Mouse (Mus musculus): Measurements from ENCODE around the gene Krt12.
A peak's percentile ranks its signal among the peaks of the same experiment; 100 is the strongest.

Krt12 gene

DNA sequence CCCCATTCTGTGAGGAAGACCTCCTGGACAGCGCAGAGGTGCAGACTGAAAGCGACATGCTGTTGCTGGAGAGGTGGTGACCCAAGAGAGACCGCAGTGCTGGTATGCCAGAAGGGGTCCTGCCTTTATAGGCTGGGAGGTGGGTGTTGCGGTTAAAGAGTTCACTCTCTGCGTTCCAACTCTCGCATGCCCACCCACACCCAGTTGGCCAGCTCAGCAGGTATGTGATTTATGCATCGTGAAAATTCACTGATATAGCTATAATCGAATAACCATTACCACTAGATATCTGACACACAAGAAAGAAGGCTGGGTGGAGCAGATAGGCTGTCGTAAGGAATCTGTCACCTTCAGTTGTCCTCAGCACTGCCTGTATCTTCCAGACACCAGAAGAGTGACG, at the start of gene Krt12:
Krt12 (minus strand) TSS at position 101 of the 400 bp plus-strand sequence.
- no peak for DNase-seq (ENCODE audit: low spot score)

DNA sequence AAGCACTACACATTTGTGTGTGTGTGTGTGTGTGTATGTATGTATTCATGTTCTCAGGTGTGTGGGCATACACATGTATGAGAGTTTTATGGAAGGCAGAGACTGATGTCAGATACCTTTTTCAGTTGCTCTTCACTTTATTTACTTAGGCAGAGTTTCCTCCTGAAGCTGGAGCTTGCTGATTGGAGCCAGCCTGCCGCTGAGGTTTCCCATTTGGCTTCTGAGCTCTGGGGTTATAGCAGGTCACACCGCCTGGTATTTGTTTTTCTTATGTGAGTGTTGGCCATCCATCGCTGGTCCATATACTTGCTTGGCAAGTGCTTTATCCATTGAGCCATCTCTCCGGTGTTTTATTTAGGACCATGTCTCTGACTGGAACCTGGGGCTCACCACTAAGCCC, 47.2 kb upstream of the Krt12 start:
- no peak for DNase-seq (ENCODE audit: low spot score)

DNA sequence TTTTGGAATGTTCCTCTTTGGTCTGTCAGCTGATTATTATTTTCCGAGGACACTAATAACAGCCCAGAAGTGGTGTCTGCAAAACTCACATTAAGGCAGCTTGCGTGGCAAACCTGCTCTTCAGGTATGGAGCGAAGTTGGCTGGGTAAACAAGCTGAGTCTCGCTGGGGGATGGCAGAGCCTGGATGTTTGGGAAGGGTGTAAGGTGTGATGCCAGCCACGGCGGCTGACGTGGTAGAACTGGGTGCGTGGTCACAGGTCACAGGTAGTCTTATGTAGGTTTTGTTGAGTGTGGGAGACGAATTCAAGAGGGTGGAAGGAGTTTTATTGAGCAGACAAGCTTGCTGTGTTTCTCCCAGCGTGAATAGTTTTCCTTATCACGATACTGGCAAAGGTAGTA, 46.5 kb upstream of the Krt12 start:
- DNase-seq (ENCODE audit: low spot score) = no peak

DNA sequence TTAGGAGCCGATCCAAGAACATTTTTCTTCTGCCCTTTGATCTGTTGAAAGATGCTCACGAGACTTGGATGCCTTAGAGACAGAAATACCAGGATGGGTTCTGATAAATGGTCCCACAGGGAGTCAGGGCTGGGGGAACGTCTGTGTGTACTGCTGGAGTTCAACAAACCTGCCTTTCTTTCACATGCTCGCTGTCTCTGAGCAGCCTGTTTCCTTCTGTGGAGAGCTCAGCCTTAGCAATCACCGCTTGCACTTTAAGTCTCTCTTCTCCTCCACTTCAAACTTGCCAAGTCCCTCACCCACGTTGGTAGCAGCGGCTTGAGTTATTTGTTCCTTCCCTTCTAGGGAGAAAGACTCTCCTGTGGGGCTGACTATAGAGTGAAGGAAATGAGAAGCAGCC, 44.3 kb upstream of the Krt12 start:
- DNase-seq (ENCODE audit: low spot score) = no peak

DNA sequence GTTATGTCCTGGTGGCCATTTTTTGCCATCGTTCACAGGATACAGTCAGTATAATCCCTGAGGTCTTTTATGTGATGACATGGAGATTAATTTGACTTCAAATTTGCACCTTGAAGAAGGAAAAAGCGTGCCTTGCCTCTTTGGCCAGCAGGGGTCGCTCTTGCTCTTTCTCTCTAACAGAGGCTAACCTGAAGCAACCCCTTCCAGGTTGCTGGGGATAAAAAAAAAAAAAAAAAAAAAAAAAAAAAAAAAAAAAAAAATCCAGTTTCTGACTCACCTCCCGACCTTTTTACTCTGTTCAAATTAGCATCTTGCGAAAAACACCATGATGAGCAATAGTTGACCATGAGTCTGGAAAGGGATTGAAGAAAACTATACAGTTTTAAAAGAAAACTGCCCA, 42.8 kb upstream of the Krt12 start:
- peak; percentile 89 for DNase-seq (ENCODE audit: low spot score)

DNA sequence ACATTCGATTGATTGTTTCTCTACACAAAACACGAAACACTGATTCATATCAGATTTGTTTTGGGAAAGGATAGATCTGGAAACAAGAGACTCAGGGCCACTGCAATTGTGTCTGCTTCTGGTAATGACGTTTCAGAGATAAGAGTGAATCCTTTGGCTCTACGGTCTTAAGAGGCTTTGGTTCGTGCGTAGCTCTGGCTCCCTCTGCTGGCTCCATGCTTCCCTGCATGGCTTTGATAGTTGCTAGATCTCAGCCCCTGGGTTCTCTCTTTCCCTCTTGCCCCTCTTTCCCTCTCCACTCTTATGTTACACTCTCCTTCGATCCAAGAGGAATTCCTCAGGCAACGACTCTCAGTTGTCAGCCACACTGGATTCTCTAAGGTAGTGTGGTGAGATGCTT, 41.1 kb upstream of the Krt12 start:
- DNase-seq (ENCODE audit: low spot score) = peak; percentile 60

DNA sequence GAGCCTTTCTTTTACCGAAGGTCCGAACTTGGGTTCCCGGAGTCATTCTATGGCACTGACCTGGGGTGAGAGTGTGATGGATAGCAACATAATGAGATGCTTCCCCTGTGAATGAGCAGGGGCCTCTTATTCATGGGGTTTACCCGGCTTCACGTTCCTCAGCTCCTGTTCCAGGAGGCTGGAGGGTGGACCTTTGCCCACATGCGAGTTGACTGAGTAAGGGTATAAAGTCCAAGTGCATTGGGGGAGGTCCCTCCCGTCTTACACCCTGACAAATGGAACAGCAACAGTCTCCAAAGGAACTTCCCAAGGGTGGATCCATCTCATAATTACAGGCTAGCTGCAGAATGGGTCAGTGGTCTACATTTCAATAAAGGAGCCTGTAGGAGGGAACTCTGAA, 39.7 kb upstream of the Krt12 start:
- no peak for DNase-seq (ENCODE audit: low spot score)

DNA sequence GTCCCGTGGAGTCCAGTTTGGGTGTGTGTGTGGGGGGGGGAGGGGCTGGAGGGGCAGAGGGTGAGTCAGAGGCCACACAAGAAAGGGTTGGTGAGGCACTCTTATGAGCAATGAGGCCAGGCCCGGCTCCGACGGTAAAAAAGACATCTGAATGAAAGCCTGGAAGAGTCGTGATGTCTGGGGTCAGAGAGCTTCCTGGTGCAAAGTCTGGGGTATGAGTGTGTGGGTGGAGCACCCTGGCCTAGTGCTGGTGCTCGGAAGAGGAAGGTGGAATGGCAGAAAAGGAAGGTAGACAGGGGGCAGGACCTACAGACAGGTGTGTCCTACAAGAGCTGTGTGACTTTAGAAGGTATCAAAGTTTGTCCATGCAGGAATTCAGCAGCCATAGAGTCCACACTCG, 36.8 kb upstream of the Krt12 start:
- no peak for DNase-seq (ENCODE audit: low spot score)

DNA sequence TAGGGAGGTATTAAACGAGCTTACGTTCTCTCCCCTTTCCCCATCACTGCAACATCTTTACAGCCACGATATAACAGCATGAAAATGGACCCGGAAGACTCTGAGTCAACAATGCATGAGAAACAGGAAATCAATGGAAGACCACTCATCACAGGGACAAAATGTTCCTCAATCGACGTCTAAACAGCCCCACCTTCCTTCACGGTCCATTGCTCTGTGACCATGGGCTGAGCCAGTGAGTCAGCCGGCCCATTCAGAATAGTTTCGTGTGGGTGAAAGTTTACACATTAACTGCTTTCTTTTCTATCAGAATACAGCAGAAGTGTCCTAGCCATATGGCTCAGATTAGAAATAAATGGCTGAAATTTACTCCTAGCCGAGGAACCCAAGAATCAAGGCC, 32.7 kb upstream of the Krt12 start:
- no peak for DNase-seq (ENCODE audit: low spot score)

DNA sequence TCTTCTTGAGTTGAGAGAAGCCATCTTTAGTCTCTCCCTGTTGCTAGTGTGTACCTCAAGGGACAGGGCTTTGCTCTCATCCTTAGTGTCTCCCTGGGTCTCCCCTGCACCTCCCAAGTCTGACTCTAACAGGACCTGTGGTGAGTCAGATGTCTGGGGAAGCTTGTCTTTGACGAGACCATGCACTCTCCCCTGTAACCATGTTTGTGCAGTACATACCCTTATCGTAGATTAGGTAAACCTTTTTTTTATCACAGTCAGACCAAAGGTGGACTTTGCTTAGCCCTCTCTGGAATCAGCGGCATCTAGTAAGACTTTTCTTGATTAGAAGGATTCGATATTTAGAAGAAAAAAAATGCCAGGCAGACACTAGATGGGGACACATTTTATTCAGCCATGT, 32.0 kb upstream of the Krt12 start:
- no peak for DNase-seq (ENCODE audit: low spot score)

DNA sequence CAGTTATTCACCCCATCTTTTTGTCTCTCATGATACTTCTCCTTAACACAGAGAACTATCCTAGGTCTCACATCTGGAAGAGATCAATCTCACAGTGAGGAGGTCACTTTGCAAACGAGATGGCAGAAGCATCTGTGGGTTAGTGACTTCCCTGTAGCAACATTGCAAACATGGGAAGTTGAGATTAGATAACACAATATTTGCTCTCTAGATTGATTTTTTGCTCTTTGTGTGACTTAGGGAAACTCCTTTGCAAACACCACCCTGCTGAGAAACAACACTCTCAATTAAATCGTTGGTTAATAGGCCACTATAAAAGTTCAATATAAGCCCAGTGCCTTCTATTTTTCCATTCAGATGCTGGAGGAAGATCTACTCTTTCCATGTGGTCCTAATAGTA, 26.7 kb upstream of the Krt12 start:
- no peak for DNase-seq (ENCODE audit: low spot score)

DNA sequence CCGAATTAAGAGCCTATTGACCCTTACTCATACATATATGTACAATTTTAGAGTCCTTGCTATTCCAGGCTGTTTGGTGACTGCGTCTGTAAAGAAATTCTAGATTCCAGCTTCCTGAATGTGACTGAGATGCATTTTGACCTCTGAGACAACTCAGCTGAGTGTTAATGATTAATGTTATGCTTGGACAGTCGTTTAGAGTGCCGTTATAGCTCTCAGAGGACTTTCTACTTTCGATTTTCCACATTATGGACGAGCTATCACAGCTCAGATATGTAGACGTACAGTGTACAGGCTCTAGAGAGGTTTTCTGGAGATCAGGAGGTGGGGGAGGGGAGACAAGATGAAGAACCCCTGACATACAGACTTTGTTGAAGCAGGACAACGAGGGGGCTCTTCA, 19.2 kb upstream of the Krt12 start:
- DNase-seq (ENCODE audit: low spot score) = no peak

DNA sequence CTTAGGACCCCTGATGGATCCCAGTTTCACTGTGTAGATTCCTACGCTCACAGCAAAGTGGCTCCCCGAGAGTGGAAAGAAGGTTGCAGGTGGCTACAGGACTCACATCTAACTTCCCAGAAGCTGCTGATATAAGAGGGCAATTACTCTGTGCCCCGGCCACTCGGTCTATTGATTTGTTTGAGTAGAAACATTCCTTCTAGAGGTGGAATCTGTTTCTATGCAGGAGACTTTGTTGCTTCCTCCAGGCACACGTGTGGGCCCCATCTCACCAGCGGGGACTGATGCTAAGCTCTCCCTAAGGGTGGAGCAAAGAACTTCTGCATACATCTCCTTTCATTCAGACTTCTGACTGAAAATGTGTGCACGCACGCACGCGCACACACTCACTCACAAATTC, 17.4 kb upstream of the Krt12 start:
- DNase-seq (ENCODE audit: low spot score) = no peak

DNA sequence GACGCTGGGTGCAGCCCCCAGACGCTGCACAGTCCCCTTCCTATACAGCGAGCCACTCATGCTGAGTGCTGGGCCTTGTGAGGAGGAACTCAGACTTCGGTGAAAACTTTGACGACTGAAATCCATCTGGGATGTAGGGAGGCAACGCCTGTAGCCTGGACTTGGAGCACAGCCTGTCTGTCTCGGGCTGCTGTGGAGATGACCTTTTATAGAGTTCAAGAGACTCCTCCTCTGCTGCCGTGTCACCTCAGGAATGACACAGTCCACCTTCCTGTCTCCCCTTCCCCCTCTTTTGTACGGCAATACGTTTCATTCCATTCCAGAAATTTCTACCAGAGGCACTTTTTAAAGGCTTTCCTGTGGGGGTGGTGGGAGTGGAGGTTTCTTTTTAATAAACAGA, 15.9 kb upstream of the Krt12 start, which contains the start of gene Krt20:
Krt20 (minus strand) TSS at position 179 of the 400 bp plus-strand sequence.
- no peak for DNase-seq (ENCODE audit: low spot score)

DNA sequence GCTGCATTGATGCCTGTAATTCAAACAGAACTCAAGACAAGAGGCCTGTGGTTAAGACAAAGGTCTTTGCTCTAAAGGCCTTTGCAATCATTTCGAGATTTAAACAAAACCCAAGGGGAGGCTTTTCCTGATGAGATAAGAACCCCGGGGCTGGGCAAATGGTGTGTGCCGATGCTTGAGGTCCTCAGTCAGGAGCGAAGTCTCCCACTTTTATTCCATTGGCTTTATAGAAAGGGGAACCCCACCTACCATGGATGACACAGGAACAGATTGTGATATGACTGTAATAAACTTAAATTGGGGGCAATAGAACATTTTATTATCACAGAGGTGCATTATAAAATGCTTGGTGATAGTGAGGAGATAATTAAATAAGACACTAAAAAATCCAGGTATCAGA, 14.6 kb upstream of the Krt12 start:
- DNase-seq (ENCODE audit: low spot score) = no peak

DNA sequence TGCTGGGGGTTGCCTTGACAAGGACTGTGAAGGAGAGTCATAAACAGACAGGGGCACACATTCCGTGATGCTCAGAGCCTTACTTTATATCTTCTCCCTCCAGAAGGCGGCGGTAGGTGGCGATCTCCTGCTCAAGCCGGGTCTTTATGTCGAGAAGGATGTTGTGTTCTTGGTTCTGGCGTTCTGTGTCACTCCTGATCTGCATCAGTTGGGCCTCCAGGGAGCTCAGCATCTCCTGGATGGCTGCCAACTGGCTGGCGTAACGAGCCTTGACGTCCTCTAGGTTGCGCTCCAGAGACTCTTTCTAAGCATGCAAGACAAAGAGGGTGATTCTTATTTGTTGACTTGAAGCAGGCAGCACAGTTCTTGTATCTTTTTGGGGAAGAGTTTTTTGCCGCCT, 8.6 kb upstream of the Krt12 start:
- DNase-seq (ENCODE audit: low spot score) = no peak

DNA sequence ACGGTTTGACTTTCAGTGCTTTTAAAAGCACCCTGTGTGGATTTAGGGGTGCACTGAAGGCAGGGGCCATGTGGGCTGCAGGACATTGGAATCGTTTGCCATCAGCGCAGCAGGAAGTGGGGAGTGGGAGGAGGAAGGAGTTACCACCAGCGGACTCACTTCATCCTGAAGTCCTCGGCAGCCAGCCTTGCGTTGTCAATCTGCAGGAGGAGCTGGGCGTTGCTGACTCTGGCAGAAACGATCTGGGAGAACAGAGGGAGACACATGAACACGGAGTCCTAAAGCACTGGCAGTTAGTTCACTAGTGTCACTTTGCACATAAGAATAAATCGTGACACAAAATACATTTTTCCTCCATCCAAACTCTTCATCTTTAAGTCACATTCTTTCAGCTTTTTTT, 1.5 kb downstream of the Krt12 start:
- no peak for DNase-seq (ENCODE audit: low spot score)

DNA sequence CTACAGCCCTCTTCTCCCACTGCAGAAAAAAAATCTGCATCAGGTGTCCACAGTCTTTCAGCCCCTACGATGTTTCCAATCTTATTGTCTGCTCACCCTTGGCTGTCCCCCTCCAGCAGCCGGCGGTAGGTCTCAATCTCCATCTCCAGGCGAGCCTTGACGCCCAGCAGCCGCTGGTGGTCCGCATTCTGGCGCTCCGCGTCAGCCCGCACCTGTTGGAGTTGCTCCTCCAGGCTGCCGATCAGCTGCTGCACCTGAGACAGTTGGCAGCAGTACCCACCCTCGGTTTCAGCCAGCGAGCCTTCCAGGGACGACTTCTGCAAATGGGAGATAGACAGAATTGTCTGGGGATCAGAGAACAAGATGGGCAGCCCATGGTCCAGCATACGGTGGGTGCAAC, 4.2 kb downstream of the Krt12 start:
- DNase-seq (ENCODE audit: low spot score) = no peak

DNA sequence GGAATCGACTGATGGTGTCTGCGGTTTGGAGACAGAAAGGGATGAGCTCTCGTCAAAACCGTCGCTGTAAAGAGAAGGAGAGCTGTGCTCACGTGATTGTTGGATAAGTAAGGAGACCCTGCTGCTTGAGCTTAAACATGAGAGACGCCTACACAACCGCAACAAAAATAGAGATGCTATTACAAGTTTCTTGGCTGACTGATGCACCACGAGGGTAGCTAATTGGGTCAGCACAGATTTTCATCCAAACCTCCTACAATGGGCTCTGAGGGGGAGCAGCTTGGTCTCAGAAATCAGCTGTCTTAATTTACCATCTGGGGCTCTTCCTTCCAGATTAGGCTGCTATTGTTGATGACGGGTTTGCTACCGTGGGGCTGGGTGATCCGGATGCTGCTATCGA, 5.2 kb downstream of the Krt12 start:
- no peak for DNase-seq (ENCODE audit: low spot score)

DNA sequence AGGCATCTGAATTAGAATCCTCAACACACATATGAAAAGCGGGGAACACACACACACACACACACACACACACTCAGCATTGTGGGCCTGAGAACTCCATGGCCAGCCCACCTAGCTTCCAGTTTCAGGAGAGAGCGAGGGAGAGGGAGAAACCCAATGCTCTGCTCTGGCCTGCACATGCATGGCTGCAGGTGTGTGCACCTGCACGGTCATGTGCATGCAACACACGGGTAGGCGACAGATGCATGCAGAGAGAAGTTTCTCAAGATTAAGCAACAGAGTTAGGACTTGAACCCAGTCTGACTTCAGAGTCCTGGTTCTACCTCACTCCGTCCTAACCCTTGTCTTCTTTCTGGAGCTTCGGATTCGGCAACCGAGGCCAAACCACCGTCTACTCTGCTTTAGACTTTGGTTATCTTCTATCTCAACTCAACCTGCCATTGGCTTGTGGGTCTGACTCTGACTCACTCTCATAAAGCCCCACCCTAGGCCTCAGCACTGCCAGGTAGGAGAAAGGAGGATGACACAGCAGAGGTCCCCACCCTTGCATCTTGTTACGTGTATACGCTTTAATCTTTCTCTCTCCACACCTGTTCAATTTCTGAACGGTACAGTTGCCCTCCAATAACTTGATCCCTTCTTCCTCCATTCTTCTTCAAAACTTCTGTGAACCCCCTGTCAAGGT, 7.5 kb downstream of the Krt12 start:
- DNase-seq (ENCODE audit: low spot score) = no peak

DNA sequence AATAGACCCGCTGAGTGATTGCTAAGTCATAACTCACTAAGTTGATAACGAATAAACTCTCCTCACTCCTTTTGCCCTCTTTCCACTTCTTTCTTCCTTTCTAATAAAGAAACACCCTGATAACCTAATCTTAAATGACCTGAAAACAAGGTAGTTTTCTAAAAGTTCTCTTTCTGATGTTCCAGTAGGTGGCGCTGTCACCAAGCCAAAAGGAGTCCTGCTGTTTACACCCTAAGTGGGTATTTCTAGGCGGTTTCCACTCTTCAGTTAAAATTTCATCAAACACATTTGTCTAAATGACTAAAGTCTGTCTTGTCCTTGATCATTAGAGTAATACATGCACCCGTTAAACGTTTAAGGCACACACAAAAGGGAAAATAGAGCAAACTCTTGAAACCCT, 8.8 kb downstream of the Krt12 start:
- DNase-seq (ENCODE audit: low spot score) = peak; percentile 59

DNA sequence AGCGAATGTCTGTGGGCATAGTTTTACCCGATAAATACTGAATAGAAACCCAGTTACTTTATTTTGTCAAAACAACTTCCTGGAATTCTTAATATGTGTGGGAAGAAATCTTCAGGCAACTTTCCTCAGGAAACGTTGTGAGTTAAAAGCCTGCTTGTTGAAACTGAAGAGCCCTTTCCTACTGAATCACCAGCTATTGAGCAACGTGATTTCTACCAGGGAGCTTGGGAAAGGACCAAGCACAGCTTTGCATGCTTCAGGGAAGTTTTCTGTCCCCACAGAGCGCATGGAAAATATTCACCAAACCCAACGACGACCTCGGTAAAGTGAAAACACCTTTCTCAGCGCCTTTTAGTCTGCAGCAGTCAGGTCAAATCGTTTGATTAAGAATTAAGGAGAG, 15.9 kb downstream of the Krt12 start:
- DNase-seq (ENCODE audit: low spot score) = no peak

DNA sequence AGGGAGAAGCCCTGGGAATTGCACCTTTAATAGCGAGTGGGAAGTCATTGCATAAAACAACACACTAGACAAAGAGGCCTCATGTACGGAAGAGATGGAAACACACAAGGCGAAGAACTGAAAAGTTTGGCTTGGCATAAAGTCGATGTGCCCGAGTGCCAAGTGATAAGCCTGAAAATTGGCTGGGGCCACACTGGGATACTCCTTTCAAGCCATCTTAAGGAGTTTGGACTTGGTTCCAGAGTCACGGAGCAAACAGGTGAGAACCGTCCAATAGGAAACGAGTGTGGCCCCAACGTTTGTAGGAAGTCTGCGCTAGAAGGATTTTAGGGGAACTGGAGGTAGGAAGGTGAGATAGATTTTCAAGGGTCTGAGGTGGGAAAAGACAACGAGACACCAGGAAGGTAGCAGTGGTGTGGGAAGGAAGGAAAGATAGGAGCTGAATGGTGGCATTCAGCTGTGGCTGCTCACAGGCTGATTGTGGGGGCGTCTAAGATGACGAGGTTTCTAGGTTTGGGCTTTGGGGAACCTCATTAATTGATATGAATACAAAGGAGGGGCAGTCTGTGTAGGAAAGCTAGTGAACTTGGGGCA, 22.0 kb downstream of the Krt12 start:
- DNase-seq (ENCODE audit: low spot score) = no peak

DNA sequence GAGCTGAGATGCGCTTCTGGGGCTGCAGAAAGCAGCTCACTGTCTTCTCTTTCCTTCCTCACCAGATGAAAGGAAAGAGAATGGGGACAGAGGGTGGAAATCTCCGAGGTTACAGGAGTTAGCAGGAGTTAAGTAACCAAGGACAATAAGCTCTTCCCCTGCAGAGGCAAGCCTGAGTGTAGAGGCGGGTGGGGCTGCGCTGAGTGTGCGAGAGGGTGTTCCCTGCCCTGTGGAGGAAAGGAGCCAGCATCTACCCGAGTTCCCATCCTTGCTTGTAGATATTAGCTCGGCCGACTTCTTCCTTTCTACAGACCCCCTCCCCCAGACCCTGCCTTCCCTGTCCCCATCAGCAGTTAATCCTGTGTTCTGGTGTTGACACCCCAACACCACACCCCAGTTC, 23.2 kb downstream of the Krt12 start:
- no peak for DNase-seq (ENCODE audit: low spot score)

Measured in adipocyte (in vitro differentiated cells).